Comparison of ENCODE assay signal across 8 mouse cellular contexts in genomic region chr2:84742451-84743283, GRCm38 (mm10). TPM values are rescaled to one million over a fixed set of nuclear protein-coding genes. Genes with fewer than 3 reads are reported as not detected.
DNase-seq lines count a peak whose midpoint lies in the region; ATAC-seq and TF ChIP-seq lines count a peak whose summit lies in the region.

No protein-coding gene starts in this region.

- peak; percentile 71 to 78 for DNase-seq in right cerebral cortex, postnatal 10 days (ENCODE audit: low spot score in 2 of 2)
- no peak for DNase-seq in right cerebral cortex, adult 18-20 months
- peak; percentile 55 for DNase-seq in cerebellum, adult 9-10 months
- peak; percentile 73 for DNase-seq in forebrain, postnatal 0 days
- peak; percentile 86 for DNase-seq in kidney, postnatal 10 days
- no peak for DNase-seq in c-Kit-positive CD71-positive TER-119-positive erythroid progenitor cells, embryonic 14.5 days (ENCODE audit: low spot score)

- no peaks in the 10 kb centered on the region for H3K9me3 ChIP-seq in forebrain, postnatal 0 days (ENCODE audit: low read length)

- ATAC-seq in forebrain, postnatal 0 days: peak; percentile 59
- ATAC-seq in megakaryocyte progenitor cell, adult 5-6 weeks (replicated peaks; ENCODE audit: poor library complexity): peak; percentile 34

- peak overlapping the region; percentile 96 for H3K27ac ChIP-seq in forebrain, postnatal 0 days (ENCODE audit: low read depth, low read length)
- no peak overlapping the region for H3K27ac ChIP-seq in testis, adult 2 months (ENCODE audit: control insufficient read depth, insufficient read depth, low read depth, low read length)

- peak overlapping the region; percentile 91 for H3K9ac ChIP-seq in forebrain, postnatal 0 days

- peak overlapping the region; percentile 92 for H3K4me2 ChIP-seq in forebrain, postnatal 0 days (ENCODE audit: low read depth)

- H3K27me3 ChIP-seq in forebrain, postnatal 0 days (ENCODE audit: insufficient read depth, low read length): no peaks in the 10 kb centered on the region
- H3K27me3 ChIP-seq in testis, adult 2 months (ENCODE audit: control insufficient read depth, insufficient read depth, low read length): no peaks in the 10 kb centered on the region

- 1% methylated on average over 24 of the region's 26 CpGs for WGBS in forebrain, postnatal 0 days

- H3K4me1 ChIP-seq in forebrain, postnatal 0 days (ENCODE audit: insufficient read depth): peaks cover 22% of the 10 kb centered on the region
- H3K4me1 ChIP-seq in testis, adult 2 months (ENCODE audit: control insufficient read depth, insufficient read depth, low read length): peaks cover 23% of the 10 kb centered on the region

- peak overlapping the region; percentile 94 for H3K4me3 ChIP-seq in forebrain, postnatal 0 days (ENCODE audit: low read depth, low read length)
- H3K4me3 ChIP-seq in testis, adult 2 months (ENCODE audit: control insufficient read depth, low read depth, low read length): peak overlapping the region; percentile 85

- H3K36me3 ChIP-seq in forebrain, postnatal 0 days (ENCODE audit: insufficient read depth): no peaks in the 10 kb centered on the region
- H3K36me3 ChIP-seq in testis, adult 2 months (ENCODE audit: control insufficient read depth, insufficient read depth, low read length): no peaks in the 10 kb centered on the region

- no peak for TF ChIP-seq CTCF in forebrain, postnatal 0 days (IDR thresholded peaks at IDR 0.05; ENCODE audit: low read depth)
- no peak for TF ChIP-seq CTCF in testis, adult 2 months (IDR thresholded peaks at IDR 0.05; ENCODE audit: control insufficient read depth, insufficient read depth, insufficient replicate concordance, low read depth, low read length)

- no peak for TF ChIP-seq POLR2A in testis, adult 2 months (IDR thresholded peaks at IDR 0.05; ENCODE audit: control insufficient read depth, low read depth, low read length)

RNA-seq across cellular contexts. Expression of gene Gm19426, which starts 0.8 kb away (rescaled TPM):
- total RNA-seq in forebrain, postnatal 0 days (2014; rRNA removed): 2.2 and 3.0 TPM in 2 replicates
- 2.2 and 2.6 TPM in 2 replicates for polyA plus RNA-seq in forebrain, postnatal 0 days (2015; fragmentation: Nextera tagmentation; extraction: Ambion mirVana)
- 0.39 TPM in 1 of 2 replicates, not detected in the other for total RNA-seq in megakaryocyte progenitor cell, adult 5-6 weeks (2015)
- not detected in 2 replicates for total RNA-seq in megakaryocyte progenitor cell, adult 5-6 weeks (2017)
- polyA plus RNA-seq in testis, adult 2 months (2012; rRNA removed): 0.21 and 0.26 TPM in 2 replicates

RNA-seq across cellular contexts. Expression of gene Ypel4, which starts 8.8 kb away (rescaled TPM):
- total RNA-seq in forebrain, postnatal 0 days (2014; rRNA removed): 14.8 and 15.0 TPM in 2 replicates
- 7.4 and 9.3 TPM in 2 replicates for polyA plus RNA-seq in forebrain, postnatal 0 days (2015; fragmentation: Nextera tagmentation; extraction: Ambion mirVana)
- 0.07 and 0.12 TPM in 2 replicates for total RNA-seq in megakaryocyte progenitor cell, adult 5-6 weeks (2015)
- 0.27 TPM in 1 of 2 replicates, not detected in the other for total RNA-seq in megakaryocyte progenitor cell, adult 5-6 weeks (2017)
- 13.6 and 14.8 TPM in 2 replicates for polyA plus RNA-seq in testis, adult 2 months (2012; rRNA removed)

RNA-seq across cellular contexts. Expression of gene Clp1, which starts 15.5 kb away (rescaled TPM):
- 13.2 and 18.7 TPM in 2 replicates for total RNA-seq in forebrain, postnatal 0 days (2014; rRNA removed)
- 15.6 and 15.8 TPM in 2 replicates for polyA plus RNA-seq in forebrain, postnatal 0 days (2015; fragmentation: Nextera tagmentation; extraction: Ambion mirVana)
- total RNA-seq in megakaryocyte progenitor cell, adult 5-6 weeks (2015): 42.5 and 44.7 TPM in 2 replicates
- 37.3 and 43.5 TPM in 2 replicates for total RNA-seq in megakaryocyte progenitor cell, adult 5-6 weeks (2017)
- 27.6 and 32.8 TPM in 2 replicates for polyA plus RNA-seq in testis, adult 2 months (2012; rRNA removed)

RNA-seq across cellular contexts. Expression of gene Zdhhc5, which starts 27.7 kb away (rescaled TPM):
- total RNA-seq in forebrain, postnatal 0 days (2014; rRNA removed): 22.9 and 27.5 TPM in 2 replicates
- 13.1 TPM in 2 replicates for polyA plus RNA-seq in forebrain, postnatal 0 days (2015; fragmentation: Nextera tagmentation; extraction: Ambion mirVana)
- 44.0 and 46.1 TPM in 2 replicates for total RNA-seq in megakaryocyte progenitor cell, adult 5-6 weeks (2015)
- 29.1 and 30.6 TPM in 2 replicates for total RNA-seq in megakaryocyte progenitor cell, adult 5-6 weeks (2017)
- polyA plus RNA-seq in testis, adult 2 months (2012; rRNA removed): 234 and 236 TPM in 2 replicates

RNA-seq across cellular contexts. Expression of gene Serping1, which starts 32.6 kb away (rescaled TPM):
- total RNA-seq in forebrain, postnatal 0 days (2014; rRNA removed): 9.1 and 19.2 TPM in 2 replicates
- 23.1 and 24.8 TPM in 2 replicates for polyA plus RNA-seq in forebrain, postnatal 0 days (2015; fragmentation: Nextera tagmentation; extraction: Ambion mirVana)
- total RNA-seq in megakaryocyte progenitor cell, adult 5-6 weeks (2015): 0.22 TPM in 1 of 2 replicates, not detected in the other
- total RNA-seq in megakaryocyte progenitor cell, adult 5-6 weeks (2017): not detected in 2 replicates
- 40.5 and 53.4 TPM in 2 replicates for polyA plus RNA-seq in testis, adult 2 months (2012; rRNA removed)

Comparison
In these comparisons a context has a peak if more than half of its experiments do, and no peak if none do; other contexts are left out.
1. DNase-seq: peak in right cerebral cortex, postnatal 10 days (2 of 2), cerebellum, adult 9-10 months (single experiment), forebrain, postnatal 0 days (single experiment) and kidney, postnatal 10 days (single experiment); none in right cerebral cortex, adult 18-20 months (single experiment) and c-Kit-positive CD71-positive TER-119-positive erythroid progenitor cells, embryonic 14.5 days (single experiment).
2. RNA of gene Ypel4, which starts 8.8 kb away (total RNA-seq): 14.8 to 15.0 TPM in forebrain, postnatal 0 days; 0.07 to 0.27 TPM in megakaryocyte progenitor cell, adult 5-6 weeks; every median in the first group is over 10 times any median in the second.